Mouse (Mus musculus) heart, adult 2 months (tissue): ENCODE data around the gene Krt8. TPM values are rescaled to one million over a fixed set of nuclear protein-coding genes. Genes with fewer than 3 reads are reported as not detected.
"Not testable (repeated sequence)": the region's sequence is repeated elsewhere in the genome, so short reads cannot be mapped to it uniquely, and the experiment has no call there.

Experiments
- DNase-seq, 2 experiments: peaks; one replicate each; pipeline ENCODE4 v3.0.0; 2021
- H3K27ac ChIP-seq: fragments of 200-600 bp; 2 replicates; pipeline ENCODE4 v1.8.1; 2022
- H3K27me3 ChIP-seq: fragments of 200-500 bp; 2 replicates; pipeline ENCODE4 v1.6.1; 2012; ENCODE audit warnings: mild to moderate bottlenecking, low read length, inconsistent platforms, mixed read lengths; ENCODE audit not compliant: control insufficient read depth, insufficient read depth
- H3K36me3 ChIP-seq: fragments of 200-500 bp; 2 replicates; pipeline ENCODE4 v1.6.1; 2012; ENCODE audit warnings: low read length, inconsistent platforms; ENCODE audit not compliant: control insufficient read depth, insufficient read depth
- H3K4me1 ChIP-seq: fragments of 200-500 bp; 2 replicates; pipeline ENCODE4 v1.6.1; 2011; ENCODE audit warnings: low read length; ENCODE audit not compliant: control insufficient read depth, insufficient read depth
- H3K4me3 ChIP-seq: fragments of 200-600 bp; 2 replicates; pipeline ENCODE4 v1.8.1; 2022
- H3K79me2 ChIP-seq: fragments of 200-500 bp; replicated peaks from 2 replicates; pipeline ENCODE4 v1.6.1; 2012; ENCODE audit warnings: mild to moderate bottlenecking, inconsistent platforms, low read length, moderate library complexity, mixed read lengths; ENCODE audit not compliant: control insufficient read depth, insufficient read depth
- H3K9ac ChIP-seq: fragments of 200-500 bp; 2 replicates; pipeline ENCODE4 v1.6.1; 2012; ENCODE audit warnings: low read depth, mild to moderate bottlenecking, control low read depth, inconsistent platforms, low read length, mixed read lengths
- CTCF ChIP-seq: fragments of 200-600 bp; IDR thresholded peaks from 2 replicates; pipeline ENCODE4 v1.8.1; 2022; ENCODE audit warnings: antibody characterized with exemption, mild to moderate bottlenecking, moderate library complexity
- EP300 ChIP-seq: fragments of 200-500 bp; IDR thresholded peaks from 2 replicates; pipeline ENCODE4 v1.6.1; 2011; ENCODE audit warnings: low read depth, low read length, control low read depth; ENCODE audit not compliant: insufficient read depth
- POLR2A ChIP-seq: fragments of 200-500 bp; IDR thresholded peaks from 2 replicates; pipeline ENCODE4 v1.6.1; 2011; ENCODE audit warnings: mild to moderate bottlenecking, low read depth, low read length, control low read depth; ENCODE audit not compliant: insufficient read depth
- WGBS: fragments of 180-500 bp; shearing (Covaris S2); methylation state at CpG from one replicate; pipeline ENCODE4 v1.1.7; 2018; 5-methylcytosine and 5-hydroxymethylcytosine counted together
- intact Hi-C: fragments of 180-260 bp; cut with DNase I; formaldehyde crosslinking; loops from one replicate; pipeline ENCODE4 v1.15.1; 2025
- polyA plus RNA-seq: library from polyadenylated mRNA; depleted of rRNA; stranded (reverse); fragments of >200 nt; gene quantifications from 2 replicates; pipeline ENCODE4 v1.2.3, GENCODE M21; 2012
- total RNA-seq, 2 experiments: library from RNA; stranded (reverse); gene quantifications; 2 replicates each; pipeline ENCODE4 v1.2.3; 2021

Krt8 gene
- total and polyA plus RNA-seq, 3 experiments = 1.7 to 9.8 (median 1.7) TPM

DNA sequence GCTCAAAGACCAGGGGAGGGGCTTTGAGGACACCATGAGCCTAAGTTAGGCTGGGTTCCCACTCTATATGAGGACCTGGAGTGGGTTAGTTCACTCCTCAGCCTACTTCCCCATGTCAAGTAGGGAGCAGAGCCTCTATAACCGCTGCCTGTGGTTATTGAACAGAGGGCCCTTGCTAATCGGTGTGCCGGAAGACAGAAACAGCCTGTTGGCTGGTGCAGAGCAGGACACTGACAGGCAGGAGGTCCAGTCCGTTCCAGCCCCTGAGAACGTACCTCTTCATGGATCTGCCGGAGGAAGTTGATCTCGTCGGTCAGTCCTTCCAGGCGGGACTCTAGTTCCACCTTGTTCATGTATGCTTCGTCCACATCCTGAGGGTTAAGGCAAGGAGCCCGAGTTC lies 5.1 kb downstream of the Krt8 start:
- H3K9ac ChIP-seq = no peak overlapping the region
- H3K4me1 ChIP-seq = peaks cover 1% of the 10 kb centered on the region; the same call in 1 of the 2 replicates
- H3K27me3 ChIP-seq = no peaks in the 10 kb centered on the region; the same call in 1 of the 2 replicates
- H3K4me3 ChIP-seq = no peak overlapping the region
- no peak for TF ChIP-seq CTCF
- no peak for TF ChIP-seq EP300
- no peak for TF ChIP-seq POLR2A
- intact Hi-C loops = no loop called here
- H3K79me2 ChIP-seq = no peaks in the 10 kb centered on the region
- no peak for DNase-seq
- no peak overlapping the region for H3K27ac ChIP-seq
- WGBS = 81% methylated on average over 11 of the region's 11 CpGs
- H3K36me3 ChIP-seq = no peaks in the 10 kb centered on the region

DNA sequence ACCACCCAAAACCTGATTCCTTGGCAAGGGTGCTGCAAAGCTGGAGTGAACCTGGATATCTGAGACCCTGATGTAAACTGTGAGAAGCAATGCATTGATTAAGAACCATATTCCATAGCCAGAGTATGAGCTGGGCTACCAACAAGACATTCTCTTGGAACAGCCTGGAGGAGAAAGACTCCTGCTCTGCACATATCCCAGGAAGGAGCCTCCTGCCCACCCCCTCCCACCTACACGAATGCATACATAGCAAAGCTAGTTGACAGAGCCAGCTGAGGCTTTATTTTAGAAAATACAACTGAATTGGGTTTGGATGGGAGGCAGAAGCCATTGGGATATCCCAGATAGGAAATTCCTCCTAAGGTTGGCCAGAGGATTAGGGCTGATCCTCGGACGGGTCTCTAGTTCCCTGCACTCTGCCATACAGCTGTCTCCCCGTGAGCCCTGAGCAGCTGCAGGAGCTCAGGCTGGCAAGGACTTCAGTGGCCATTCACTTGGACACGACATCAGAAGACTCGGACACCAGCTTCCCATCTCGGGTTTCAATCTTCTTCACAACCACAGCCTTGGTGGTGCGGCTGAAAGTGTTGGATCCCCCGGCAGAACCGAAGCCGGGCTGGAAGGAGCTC lies 7.7 kb downstream of the Krt8 start:
- H3K27me3 ChIP-seq, H3K27ac ChIP-seq, H3K36me3 ChIP-seq, H3K4me3 ChIP-seq, H3K9ac ChIP-seq, DNase-seq, H3K4me1 ChIP-seq, intact Hi-C loops, H3K79me2 ChIP-seq: not testable (repeated sequence)
- 84% methylated on average over 11 of the region's 11 CpGs for WGBS

DNA sequence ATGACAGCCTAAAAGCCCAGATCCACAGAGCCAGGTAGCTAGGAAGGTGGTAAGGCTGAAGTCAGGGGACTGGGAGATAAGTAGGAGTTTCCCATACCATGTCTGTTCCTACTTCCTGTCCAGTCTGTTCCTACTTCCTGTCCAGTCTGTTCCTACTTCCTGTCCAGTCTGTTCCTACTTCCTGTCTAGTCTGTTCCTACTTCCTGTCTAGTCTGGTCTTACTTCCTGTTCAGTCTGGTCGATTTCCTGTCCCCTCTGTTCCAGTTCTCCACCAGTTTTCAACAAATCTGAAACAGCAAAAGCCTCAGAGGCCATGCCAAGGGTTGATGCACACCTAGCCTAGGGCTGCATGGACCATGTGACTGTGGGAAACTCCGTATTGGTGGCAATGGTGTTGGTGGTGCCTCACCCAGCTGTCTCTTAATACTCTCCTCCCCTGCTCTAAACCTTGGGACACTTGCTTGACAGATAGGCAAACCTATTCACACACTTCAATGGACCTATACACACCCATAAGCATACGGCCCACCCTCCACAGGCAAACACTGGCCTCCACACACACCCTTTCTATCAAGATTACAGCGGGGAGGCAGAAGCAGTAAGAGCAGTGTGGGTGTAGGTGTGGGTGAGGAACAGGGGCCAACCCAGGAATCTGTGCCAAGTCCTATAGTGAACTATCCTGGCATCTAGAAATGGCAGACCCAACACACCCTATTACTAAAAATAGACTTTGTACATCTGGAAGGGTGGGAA lies 8.6 kb downstream of the Krt8 start:
- intact Hi-C loops = no loop called here
- no peak for DNase-seq

DNA sequence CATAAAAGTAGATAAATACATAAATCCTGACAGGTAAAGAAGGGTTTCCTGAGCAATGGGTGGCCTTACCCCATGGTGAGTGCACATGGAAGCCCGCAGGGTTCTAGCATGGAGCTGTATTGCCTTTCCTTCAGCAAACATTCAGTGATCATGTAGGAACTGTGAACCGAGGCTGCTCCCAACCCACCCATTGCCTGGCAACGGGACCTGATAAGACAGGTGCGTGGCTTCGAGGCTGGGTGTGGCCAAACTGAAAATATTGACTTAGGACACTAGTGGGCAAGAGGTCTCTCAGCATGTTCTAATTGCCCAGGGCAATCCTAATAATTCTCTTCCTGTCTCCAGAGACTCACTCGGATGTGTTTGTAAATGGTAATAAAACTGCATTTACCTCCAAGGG lies 9.9 kb downstream of the Krt8 start:
- no peak overlapping the region for H3K9ac ChIP-seq
- H3K27me3 ChIP-seq = no peaks in the 10 kb centered on the region
- no peaks in the 10 kb centered on the region for H3K79me2 ChIP-seq
- no peaks in the 10 kb centered on the region for H3K36me3 ChIP-seq
- no peak overlapping the region for H3K27ac ChIP-seq
- intact Hi-C loops = no loop called here
- DNase-seq = no peak
- TF ChIP-seq CTCF (no peak), EP300 (no peak)
- no peak overlapping the region for H3K4me3 ChIP-seq
- no peaks in the 10 kb centered on the region for H3K4me1 ChIP-seq
- 88% methylated on average over 6 of the region's 6 CpGs for WGBS

More for the DNA sequence above, 8.6 kb downstream of the Krt8 start:
- Histone ChIP-seq H3K27ac (no peak overlapping the region), H3K4me3 (no peak overlapping the region), H3K79me2 (no peaks in the 10 kb centered on the region), H3K27me3 (no peaks in the 10 kb centered on the region), H3K36me3 (no peaks in the 10 kb centered on the region), H3K9ac (no peak overlapping the region), H3K4me1 (no peaks in the 10 kb centered on the region)
- WGBS = 92% methylated on average over 4 of the region's 4 CpGs
- TF ChIP-seq CTCF (no peak), POLR2A (no peak), EP300 (no peak)

DNA sequence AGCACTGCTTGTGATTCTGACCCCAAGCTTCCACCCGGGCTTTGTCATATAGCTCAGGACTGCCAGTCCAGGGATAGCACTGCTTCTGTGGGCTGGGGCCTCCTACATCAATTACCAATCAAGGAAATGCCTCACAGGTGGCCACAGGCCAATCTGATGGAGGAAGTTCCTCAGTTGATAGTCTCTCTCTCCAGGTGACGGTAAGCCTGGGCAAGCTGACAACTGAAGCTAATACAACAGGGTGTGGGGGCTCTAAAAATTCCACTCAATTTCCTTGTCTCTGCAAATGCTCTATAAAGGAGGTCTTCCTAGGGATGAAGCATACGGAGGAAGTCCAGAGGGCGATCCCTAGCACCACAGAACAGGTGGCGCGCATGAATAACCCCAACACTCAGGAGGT lies 13.3 kb downstream of the Krt8 start:
- Histone ChIP-seq H3K36me3 (no peaks in the 10 kb centered on the region), H3K27ac (no peak overlapping the region), H3K27me3 (no peaks in the 10 kb centered on the region), H3K4me3 (no peak overlapping the region), H3K4me1 (no peaks in the 10 kb centered on the region; the same call in 1 of the 2 replicates), H3K9ac (no peak overlapping the region), H3K79me2 (no peaks in the 10 kb centered on the region)
- no peak for DNase-seq
- TF ChIP-seq EP300 = no peak
- TF ChIP-seq POLR2A = no peak
- TF ChIP-seq CTCF = no peak
- intact Hi-C loops = no loop called here
- 77% methylated on average over 6 of the region's 6 CpGs for WGBS

DNA sequence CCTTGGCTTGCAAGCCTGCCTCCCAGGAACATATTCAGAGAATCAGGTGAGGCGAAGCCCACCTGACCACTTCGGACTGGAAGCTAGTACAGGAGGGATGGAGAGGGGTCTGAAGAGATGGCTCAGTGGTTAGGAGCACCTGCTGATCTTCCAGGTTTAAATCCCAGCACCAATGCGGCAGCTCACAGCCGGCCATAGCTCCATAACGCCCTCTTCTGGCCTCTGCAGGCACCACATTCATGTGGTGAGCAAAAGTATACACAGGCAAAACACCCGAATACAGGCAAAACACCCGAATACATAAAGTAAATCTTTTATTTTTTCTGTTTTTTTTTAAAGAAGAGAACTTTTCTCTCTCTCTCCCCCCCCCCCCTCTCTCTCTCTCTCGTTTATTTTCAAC lies 15.6 kb downstream of the Krt8 start:
- no peak for TF ChIP-seq POLR2A
- no peak for TF ChIP-seq CTCF
- TF ChIP-seq EP300 = no peak
- DNase-seq = no peak
- H3K27ac ChIP-seq = no peak overlapping the region
- no peaks in the 10 kb centered on the region for H3K36me3 ChIP-seq
- no peak overlapping the region for H3K4me3 ChIP-seq
- H3K27me3 ChIP-seq = no peaks in the 10 kb centered on the region
- WGBS = 70% methylated on average over 8 of the region's 8 CpGs
- H3K9ac ChIP-seq = no peak overlapping the region
- H3K79me2 ChIP-seq = no peaks in the 10 kb centered on the region
- peaks cover 1% of the 10 kb centered on the region; the same call in 1 of the 2 replicates for H3K4me1 ChIP-seq
- intact Hi-C loops = loop anchor here (1.0 to 10.0 kb wide), 3 partner anchors 77 to 236 kb away; no protein-coding TSS in a partner anchor
